Mouse (Mus musculus): ENCODE data around the gene Lrriq3. TPM values are rescaled to one million over a fixed set of nuclear protein-coding genes. Genes with fewer than 3 reads are reported as not detected.

Lrriq3 gene
- 0.66 and 1.4 TPM in 2 replicates for polyA plus RNA-seq (2014; fragmentation: Nextera tagmentation; extraction: Ambion mirVana)

DNA sequence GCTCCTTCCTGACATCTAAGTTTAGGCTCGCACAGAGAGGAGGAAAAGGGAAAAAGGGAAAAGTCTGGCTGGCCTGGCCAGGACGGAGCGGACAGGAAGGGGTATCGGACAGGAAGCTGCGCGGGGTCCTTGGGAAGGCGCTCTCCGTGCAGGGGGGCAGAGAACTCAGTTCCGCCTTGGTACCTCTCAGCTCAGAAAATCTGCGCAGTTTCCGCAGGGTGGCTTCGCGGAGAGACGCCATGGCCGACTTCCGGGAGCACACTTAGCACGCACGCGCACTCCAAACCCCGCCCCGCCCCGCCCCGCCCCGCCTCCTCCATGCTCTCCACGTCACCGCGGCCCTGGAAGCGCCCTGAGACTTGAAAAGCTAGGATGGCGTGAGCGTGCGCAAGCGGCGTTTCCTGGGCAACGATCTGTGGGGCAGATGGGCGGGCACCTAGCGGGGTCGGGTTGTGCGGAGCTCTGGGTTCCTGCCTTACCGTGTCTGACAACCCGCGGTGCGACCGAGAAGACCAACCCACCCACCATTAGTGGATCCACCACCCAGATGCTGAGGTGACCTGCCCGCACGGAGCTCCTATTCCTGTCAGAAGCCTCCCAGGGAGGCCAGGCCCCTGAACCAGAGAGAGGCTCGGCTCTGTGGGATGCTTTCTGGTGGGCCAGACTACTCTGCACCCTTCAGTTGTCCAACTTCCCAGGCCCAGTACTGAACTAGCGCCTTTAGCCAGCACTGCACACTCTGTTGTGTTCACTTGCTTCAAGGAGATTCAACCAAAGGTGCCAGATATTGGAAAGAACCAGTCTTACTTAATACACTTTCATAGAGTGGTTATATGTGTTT is at the start of gene Lrriq3, which contains the start of gene Fpgt:
TSS of gene Lrriq3 (plus strand) at position 319 of the 841 bp plus-strand sequence.
TSS of gene Fpgt (minus strand) at position 288 of the 841 bp plus-strand sequence.
- ATAC-seq (ENCODE audit: low read depth): peak; percentile 99
- H3K4me1 ChIP-seq (ENCODE audit: control insufficient read depth, insufficient read depth, low read length): 0 out of 2 replicates have a peak, but pooled peaks cover 3% of the 10 kb centered on the region
- no peaks in the 10 kb centered on the region for H3K9me3 ChIP-seq (ENCODE audit: control insufficient read depth, low read length)
- H3K9ac ChIP-seq (replicated peaks; ENCODE audit: low read depth, low read length): peak within 1 kb of the TSS; percentile 77
- under 1% methylated on average over 45 of the region's 47 CpGs for WGBS
- H3K36me3 ChIP-seq (ENCODE audit: control insufficient read depth, insufficient read depth, low read length): 0 out of 2 replicates have a peak, but pooled peaks cover 3% of the 10 kb centered on the region
- H3K27ac ChIP-seq (ENCODE audit: low read depth, low read length): peak within 1 kb of the TSS; percentile 90
- H3K4me2 ChIP-seq (ENCODE audit: low read depth, low read length): peak within 1 kb of the TSS; percentile 62
- peak within 1 kb of the TSS; percentile 44 for H3K4me3 ChIP-seq (ENCODE audit: low read depth, low read length)
- no peaks in the 10 kb centered on the region for H3K27me3 ChIP-seq (ENCODE audit: control insufficient read depth, insufficient read depth, low read length)

DNA sequence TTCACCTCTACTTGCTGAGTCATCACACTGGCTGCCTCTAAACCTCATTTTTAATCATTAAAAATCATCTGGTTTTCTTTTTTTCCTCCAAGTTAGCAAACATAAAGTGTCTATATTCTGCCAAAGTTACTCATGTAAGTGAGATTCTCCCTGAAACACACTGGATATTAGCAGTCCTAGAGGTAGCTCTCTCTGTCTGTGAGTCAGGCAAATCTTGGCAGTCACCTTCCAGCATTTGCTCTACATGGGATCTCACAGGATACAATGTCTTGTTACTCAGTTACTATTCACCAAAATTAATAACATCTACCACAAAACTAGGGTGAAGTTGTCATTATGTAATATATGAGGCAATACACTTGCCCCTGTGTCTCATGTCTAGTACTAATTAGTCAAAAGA is 41.2 kb upstream of the Lrriq3 start:
- no peak for ATAC-seq (ENCODE audit: low read depth)
- Histone ChIP-seq H3K9ac (replicated peaks; ENCODE audit: low read depth, low read length) (no peak overlapping the region), H3K36me3 (ENCODE audit: control insufficient read depth, insufficient read depth, low read length) (no peaks in the 10 kb centered on the region), H3K27me3 (ENCODE audit: control insufficient read depth, insufficient read depth, low read length) (no peaks in the 10 kb centered on the region), H3K4me2 (ENCODE audit: low read depth, low read length) (no peak overlapping the region), H3K9me3 (ENCODE audit: control insufficient read depth, low read length) (no peaks in the 10 kb centered on the region), H3K27ac (ENCODE audit: low read depth, low read length) (no peak overlapping the region), H3K4me3 (ENCODE audit: low read depth, low read length) (no peak overlapping the region), H3K4me1 (ENCODE audit: control insufficient read depth, insufficient read depth, low read length) (no peaks in the 10 kb centered on the region)

- Histone ChIP-seq H3K27ac (ENCODE audit: low read depth, low read length) (no peak overlapping the region), H3K4me3 (ENCODE audit: low read depth, low read length) (no peak overlapping the region), H3K36me3 (ENCODE audit: control insufficient read depth, insufficient read depth, low read length) (no peaks in the 10 kb centered on the region), H3K9ac (replicated peaks; ENCODE audit: low read depth, low read length) (no peak overlapping the region), H3K4me2 (ENCODE audit: low read depth, low read length) (no peak overlapping the region), H3K9me3 (ENCODE audit: control insufficient read depth, low read length) (no peaks in the 10 kb centered on the region), H3K27me3 (ENCODE audit: control insufficient read depth, insufficient read depth, low read length) (no peaks in the 10 kb centered on the region), H3K4me1 (ENCODE audit: control insufficient read depth, insufficient read depth, low read length) (no peaks in the 10 kb centered on the region)
- WGBS: 69% methylated on average over 1 of the region's 1 CpGs
- no peak for ATAC-seq (ENCODE audit: low read depth)
These were observed 40.0 kb upstream of the Lrriq3 start for GRCm38 (mm10) chr3:155053189-155053588.

- H3K4me3 ChIP-seq (ENCODE audit: low read depth, low read length): no peak within 1 kb of the TSS
- H3K36me3 ChIP-seq (ENCODE audit: control insufficient read depth, insufficient read depth, low read length): no peaks in the 10 kb centered on the region
- no peak within 1 kb of the TSS for H3K9ac ChIP-seq (replicated peaks; ENCODE audit: low read depth, low read length)
- no peaks in the 10 kb centered on the region for H3K4me1 ChIP-seq (ENCODE audit: control insufficient read depth, insufficient read depth, low read length)
- H3K4me2 ChIP-seq (ENCODE audit: low read depth, low read length): no peak within 1 kb of the TSS
- 78% methylated on average over 6 of the region's 6 CpGs for WGBS
- H3K27me3 ChIP-seq (ENCODE audit: control insufficient read depth, insufficient read depth, low read length): no peaks in the 10 kb centered on the region
- no peak for ATAC-seq (ENCODE audit: low read depth)
- no peaks in the 10 kb centered on the region for H3K9me3 ChIP-seq (ENCODE audit: control insufficient read depth, low read length)
- H3K27ac ChIP-seq (ENCODE audit: low read depth, low read length): no peak within 1 kb of the TSS
These were observed 37.9 kb upstream of the Lrriq3 start, which contains the start of gene Tnni3k for GRCm38 (mm10) chr3:155055231-155055916. Gene Tnni3k (minus strand): TSS chr3:155055407.

DNA sequence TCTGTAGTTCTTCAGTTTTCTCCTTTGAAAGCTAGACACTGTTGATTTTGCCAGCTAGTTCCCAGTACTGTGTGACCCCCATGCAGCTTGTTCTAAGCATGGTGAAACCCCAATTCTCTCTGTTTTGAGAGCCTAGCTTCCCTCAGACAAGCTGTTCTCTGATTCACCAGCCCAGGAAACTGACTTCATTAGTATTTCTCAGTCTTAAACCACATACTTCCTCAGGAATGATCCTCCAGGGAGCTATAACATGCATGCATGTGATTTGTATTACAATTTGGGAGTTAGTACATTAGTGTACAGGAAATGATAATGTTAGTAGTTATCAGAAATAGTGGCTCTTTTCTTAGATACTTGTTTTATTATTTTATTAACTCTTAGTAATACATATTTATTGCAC is 36.6 kb upstream of the Lrriq3 start:
- Histone ChIP-seq H3K36me3 (ENCODE audit: control insufficient read depth, insufficient read depth, low read length) (no peaks in the 10 kb centered on the region), H3K4me3 (ENCODE audit: low read depth, low read length) (no peak overlapping the region), H3K27ac (ENCODE audit: low read depth, low read length) (no peak overlapping the region), H3K9ac (replicated peaks; ENCODE audit: low read depth, low read length) (no peak overlapping the region), H3K27me3 (ENCODE audit: control insufficient read depth, insufficient read depth, low read length) (no peaks in the 10 kb centered on the region), H3K4me2 (ENCODE audit: low read depth, low read length) (no peak overlapping the region), H3K9me3 (ENCODE audit: control insufficient read depth, low read length) (no peaks in the 10 kb centered on the region), H3K4me1 (ENCODE audit: control insufficient read depth, insufficient read depth, low read length) (no peaks in the 10 kb centered on the region)
- ATAC-seq (ENCODE audit: low read depth): no peak

DNA sequence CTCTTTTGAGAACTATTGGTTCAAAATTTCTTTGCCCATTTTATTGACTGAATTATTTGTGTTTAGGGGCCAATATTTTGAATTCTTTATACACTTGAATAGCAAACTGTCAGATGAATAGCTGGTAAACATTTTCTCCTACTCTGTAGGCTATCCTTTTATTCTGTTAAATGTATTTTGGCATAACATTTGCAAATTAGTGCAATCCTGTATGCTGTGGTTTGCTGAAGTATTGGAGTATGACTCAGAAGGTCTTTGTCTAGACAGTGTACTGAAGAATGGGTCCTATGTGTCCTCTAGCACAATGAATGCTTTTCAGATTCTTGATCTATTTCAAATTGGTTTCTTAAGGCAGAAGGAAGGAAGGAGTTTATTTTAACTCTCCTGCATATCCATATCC is 35.7 kb upstream of the Lrriq3 start:
- no peak for ATAC-seq (ENCODE audit: low read depth)
- Histone ChIP-seq H3K36me3 (ENCODE audit: control insufficient read depth, insufficient read depth, low read length) (no peaks in the 10 kb centered on the region), H3K27me3 (ENCODE audit: control insufficient read depth, insufficient read depth, low read length) (no peaks in the 10 kb centered on the region), H3K4me2 (ENCODE audit: low read depth, low read length) (no peak overlapping the region), H3K4me1 (ENCODE audit: control insufficient read depth, insufficient read depth, low read length) (no peaks in the 10 kb centered on the region), H3K9ac (replicated peaks; ENCODE audit: low read depth, low read length) (no peak overlapping the region), H3K9me3 (ENCODE audit: control insufficient read depth, low read length) (no peaks in the 10 kb centered on the region), H3K4me3 (ENCODE audit: low read depth, low read length) (no peak overlapping the region), H3K27ac (ENCODE audit: low read depth, low read length) (no peak overlapping the region)

DNA sequence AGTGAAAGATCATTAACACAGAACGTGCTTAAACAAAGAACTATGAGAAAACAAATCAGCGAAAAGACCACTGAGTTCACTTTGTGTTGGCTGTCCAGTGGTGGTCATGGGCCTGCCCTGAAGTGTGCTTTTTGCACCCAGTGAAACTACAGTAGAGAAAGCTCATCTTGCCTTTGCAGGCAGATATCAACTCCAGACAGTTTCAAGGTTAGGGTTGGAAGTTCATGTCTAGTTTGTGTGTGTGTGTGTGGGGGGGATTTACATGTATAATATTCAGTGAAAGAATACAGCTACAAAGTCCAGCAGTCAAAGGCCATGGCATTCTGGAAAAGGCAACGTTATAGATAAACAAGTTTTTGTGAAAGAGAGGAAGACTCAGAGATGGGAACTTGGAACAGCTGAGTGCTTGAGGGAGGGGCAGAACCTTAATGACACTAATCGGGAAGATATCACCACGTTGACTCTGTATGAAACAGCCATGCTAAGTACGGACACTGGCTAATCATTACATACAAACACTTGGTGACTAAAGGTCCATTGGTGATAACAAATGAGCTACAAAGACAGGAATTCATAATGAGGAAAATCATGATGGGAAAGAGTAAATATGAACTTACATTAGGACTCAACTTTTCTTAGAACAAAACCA is 34.3 kb upstream of the Lrriq3 start:
- Histone ChIP-seq H3K27ac (ENCODE audit: low read depth, low read length) (no peak overlapping the region), H3K4me2 (ENCODE audit: low read depth, low read length) (no peak overlapping the region), H3K27me3 (ENCODE audit: control insufficient read depth, insufficient read depth, low read length) (no peaks in the 10 kb centered on the region), H3K36me3 (ENCODE audit: control insufficient read depth, insufficient read depth, low read length) (no peaks in the 10 kb centered on the region), H3K9me3 (ENCODE audit: control insufficient read depth, low read length) (no peaks in the 10 kb centered on the region), H3K4me3 (ENCODE audit: low read depth, low read length) (no peak overlapping the region), H3K9ac (replicated peaks; ENCODE audit: low read depth, low read length) (no peak overlapping the region), H3K4me1 (ENCODE audit: control insufficient read depth, insufficient read depth, low read length) (no peaks in the 10 kb centered on the region)
- WGBS: 86% methylated on average over 6 of the region's 6 CpGs
- ATAC-seq (ENCODE audit: low read depth): no peak

DNA sequence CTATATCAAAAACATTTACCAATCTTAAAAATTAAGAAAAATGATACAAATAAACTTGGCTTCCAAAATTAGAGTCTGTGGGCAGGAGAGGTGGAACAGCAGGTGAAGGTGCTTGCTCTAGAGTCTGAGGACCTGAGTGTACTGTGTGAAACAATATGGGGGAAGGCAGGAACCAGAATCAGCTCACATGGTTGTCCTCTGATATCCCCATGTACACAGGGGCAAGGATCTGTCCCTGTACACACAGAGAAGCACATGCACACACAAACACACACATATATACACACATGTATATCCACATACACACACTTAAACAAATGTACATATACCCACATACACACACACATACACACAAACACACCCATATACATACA is 33.8 kb upstream of the Lrriq3 start:
- Histone ChIP-seq H3K27ac (ENCODE audit: low read depth, low read length) (no peak overlapping the region), H3K4me3 (ENCODE audit: low read depth, low read length) (no peak overlapping the region), H3K4me2 (ENCODE audit: low read depth, low read length) (no peak overlapping the region), H3K4me1 (ENCODE audit: control insufficient read depth, insufficient read depth, low read length) (no peaks in the 10 kb centered on the region), H3K36me3 (ENCODE audit: control insufficient read depth, insufficient read depth, low read length) (no peaks in the 10 kb centered on the region), H3K9me3 (ENCODE audit: control insufficient read depth, low read length) (no peaks in the 10 kb centered on the region), H3K27me3 (ENCODE audit: control insufficient read depth, insufficient read depth, low read length) (no peaks in the 10 kb centered on the region), H3K9ac (replicated peaks; ENCODE audit: low read depth, low read length) (no peak overlapping the region)
- ATAC-seq (ENCODE audit: low read depth): no peak

DNA sequence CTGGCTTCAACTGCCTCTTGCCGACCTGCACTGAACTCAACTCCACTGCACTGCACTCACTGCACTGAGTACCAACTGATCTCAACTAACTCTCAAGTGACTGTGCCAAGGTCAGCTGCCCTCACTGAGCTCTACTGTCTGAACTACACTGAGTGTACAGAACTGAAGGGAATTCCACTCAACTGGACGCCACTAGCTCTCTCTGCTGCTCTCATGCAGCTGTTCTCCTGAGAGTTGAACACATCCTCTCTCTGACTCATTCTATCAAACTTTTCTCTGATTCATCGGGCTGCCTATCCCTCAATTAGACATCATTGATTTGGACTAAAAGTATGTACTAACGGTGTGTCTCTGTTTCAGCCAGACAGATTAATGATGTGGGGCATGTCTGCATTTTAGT is 15.3 kb upstream of the Lrriq3 start:
- Histone ChIP-seq H3K4me2 (ENCODE audit: low read depth, low read length) (no peak overlapping the region), H3K36me3 (ENCODE audit: control insufficient read depth, insufficient read depth, low read length) (no peaks in the 10 kb centered on the region), H3K9me3 (ENCODE audit: control insufficient read depth, low read length) (no peaks in the 10 kb centered on the region), H3K4me3 (ENCODE audit: low read depth, low read length) (no peak overlapping the region), H3K27me3 (ENCODE audit: control insufficient read depth, insufficient read depth, low read length) (no peaks in the 10 kb centered on the region), H3K4me1 (ENCODE audit: control insufficient read depth, insufficient read depth, low read length) (no peaks in the 10 kb centered on the region), H3K27ac (ENCODE audit: low read depth, low read length) (no peak overlapping the region), H3K9ac (replicated peaks; ENCODE audit: low read depth, low read length) (no peak overlapping the region)
- 90% methylated on average over 4 of the region's 4 CpGs for WGBS
- no peak for ATAC-seq (ENCODE audit: low read depth)

Measured in neural tube, embryonic 14.5 days (tissue).